Mouse (Mus musculus) embryonic fibroblast, embryonic 13.5 days (primary cell): ENCODE results near the gene Mettl24.

Experiments used
- CTCF ChIP-seq: IDR thresholded peaks from 2 replicates; pipeline ENCODE4 v1.5.1; 2011; ENCODE audit warnings: mild to moderate bottlenecking, control low read depth, low read length, moderate library complexity, borderline replicate concordance; ENCODE audit not compliant: insufficient read depth
- POLR2A ChIP-seq: IDR thresholded peaks from 2 replicates; pipeline ENCODE4 v1.6.1; 2011; ENCODE audit warnings: low read depth, mild to moderate bottlenecking, control low read depth, low read length, moderate library complexity

DNA sequence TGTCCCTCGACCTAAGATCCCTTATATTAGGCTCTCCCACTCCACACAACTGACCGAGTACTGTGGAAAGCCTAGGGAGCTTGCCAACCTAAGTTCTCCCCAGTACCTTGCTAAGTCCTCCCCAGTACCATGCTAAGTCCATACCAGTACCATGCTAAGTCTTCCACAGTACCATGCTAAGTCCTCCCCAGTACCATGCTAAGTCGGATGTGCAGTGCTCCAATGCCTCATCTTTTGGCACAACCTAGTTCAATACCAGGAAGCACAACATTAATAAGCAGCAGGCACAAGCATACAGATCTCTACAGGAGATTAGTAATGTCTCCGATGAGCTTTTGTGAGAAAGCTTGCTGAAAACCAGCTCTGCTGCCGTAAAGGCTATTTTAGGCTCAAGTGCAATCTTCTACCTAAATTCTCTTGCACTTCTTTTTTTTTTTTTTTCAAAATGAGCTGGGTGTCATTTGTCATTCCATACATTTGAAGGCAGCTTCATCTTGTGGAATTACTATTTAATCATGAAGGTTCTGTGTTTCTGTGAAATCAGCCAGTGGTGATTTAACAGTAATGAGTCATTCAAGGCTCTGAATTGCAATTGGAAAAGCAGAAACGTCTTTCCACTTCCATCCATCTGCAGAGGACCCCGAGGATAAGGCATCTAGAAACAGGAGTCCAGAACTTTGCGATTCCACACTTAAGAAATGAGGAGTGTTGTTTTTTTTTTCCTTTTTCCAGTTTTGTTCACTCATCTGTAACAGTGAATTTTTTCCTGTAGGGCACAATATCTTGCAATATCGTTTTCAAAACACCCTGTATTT is 77.3 kb downstream of the Mettl24 start:
- TF ChIP-seq CTCF (no peak), POLR2A (no peak)
